Mouse (Mus musculus) ovary, adult 2 months (tissue): Measurements from ENCODE around the gene Rhox4e. TPM values are rescaled to one million over a fixed set of nuclear protein-coding genes. Genes with fewer than 3 reads are reported as not detected.

Experiments used
- polyA plus RNA-seq: library from polyadenylated mRNA; depleted of rRNA; stranded (reverse); fragments of >200 nt; gene quantifications from 2 replicates; pipeline ENCODE4 v1.2.3, GENCODE M21; 2012; rRNA removed

Gene Rhox4e
- polyA plus RNA-seq: not detected in 2 replicates

DNA sequence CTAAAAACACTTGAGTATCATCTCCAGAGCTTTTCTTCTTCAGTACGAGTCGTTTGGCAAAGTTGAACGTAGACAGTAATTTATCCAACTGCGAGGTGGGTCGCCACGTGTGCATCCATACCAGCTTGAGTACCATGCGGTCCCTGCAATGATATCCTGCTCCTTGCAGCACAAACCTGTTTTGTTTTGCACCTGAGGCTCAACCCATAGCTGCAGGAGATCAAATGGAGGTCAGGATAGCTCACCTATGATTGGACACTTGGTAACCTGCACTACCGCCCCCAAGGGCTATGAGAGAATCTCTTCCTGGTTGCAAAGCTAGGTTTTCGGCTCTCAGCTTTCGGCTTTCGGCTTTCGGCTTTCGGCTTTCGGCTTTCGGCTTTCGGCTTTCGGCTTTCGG, at the start of gene Rhox4e:
Rhox4e (plus strand) TSS at position 301 of the 400 bp plus-strand sequence.

DNA sequence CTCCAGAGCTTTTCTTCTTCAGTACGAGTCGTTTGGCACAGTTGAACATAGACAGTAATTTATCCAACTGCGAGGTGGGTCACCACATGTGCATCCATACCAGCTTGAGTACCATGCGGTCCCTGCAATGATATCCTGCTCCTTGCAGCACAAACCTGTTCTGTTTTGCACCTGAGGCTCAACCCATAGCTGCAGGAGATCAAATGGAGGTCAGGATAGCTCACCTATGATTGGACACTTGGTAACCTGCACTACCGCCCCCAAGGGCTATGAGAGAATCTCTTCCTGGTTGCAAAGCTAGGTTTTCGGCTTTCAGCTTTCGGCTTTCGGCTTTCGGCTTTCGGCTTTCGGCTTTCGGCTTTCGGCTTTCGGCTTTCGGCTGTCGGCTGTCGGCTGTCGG, 43.2 kb upstream of the Rhox4e start, which contains the start of gene Rhox4d:
Rhox4d (plus strand) TSS at position 301 of the 400 bp plus-strand sequence.

DNA sequence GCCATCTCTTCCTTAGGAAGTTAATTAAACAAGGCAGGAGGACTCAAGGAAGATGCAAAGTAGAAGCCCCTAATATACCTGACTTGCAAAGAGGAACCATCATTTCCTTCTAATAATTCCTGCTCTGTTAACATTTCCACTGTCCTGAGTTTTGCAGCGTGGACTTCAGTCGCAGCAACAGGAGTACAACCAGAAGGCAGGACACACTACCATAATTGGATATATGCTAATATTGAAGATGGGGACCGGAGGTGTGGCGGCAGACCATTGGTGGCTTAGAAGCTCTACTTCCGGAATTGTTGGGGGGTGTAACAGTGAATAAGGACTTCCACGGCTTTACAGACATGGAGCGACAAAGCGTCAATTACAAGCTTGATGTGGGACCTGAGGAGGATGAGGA, 27.1 kb upstream of the Rhox4e start, which contains the start of gene Rhox2e:
Rhox2e (plus strand) TSS at position 301 of the 400 bp plus-strand sequence.

DNA sequence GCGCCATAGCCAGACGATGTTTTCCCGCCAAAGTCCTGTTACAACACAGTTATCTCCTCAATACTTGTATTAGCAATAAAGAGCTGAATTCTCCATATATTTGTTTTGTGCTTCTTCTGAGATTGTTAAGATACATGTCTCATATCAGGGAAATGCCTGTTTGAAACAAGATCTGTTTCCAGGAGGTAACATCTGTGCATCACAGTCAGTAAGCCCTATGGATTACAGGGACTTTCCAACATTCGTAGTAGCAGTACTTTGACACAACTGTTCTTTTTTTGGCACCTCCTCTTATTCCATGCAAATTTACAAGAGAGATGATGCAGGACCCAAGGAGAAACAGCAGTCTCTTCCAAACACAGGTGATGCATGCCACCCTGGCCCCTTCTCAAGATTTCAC, 15.5 kb upstream of the Rhox4e start, which contains the start of gene Rhox3e:
Rhox3e (plus strand) TSS at position 301 of the 400 bp plus-strand sequence.

DNA sequence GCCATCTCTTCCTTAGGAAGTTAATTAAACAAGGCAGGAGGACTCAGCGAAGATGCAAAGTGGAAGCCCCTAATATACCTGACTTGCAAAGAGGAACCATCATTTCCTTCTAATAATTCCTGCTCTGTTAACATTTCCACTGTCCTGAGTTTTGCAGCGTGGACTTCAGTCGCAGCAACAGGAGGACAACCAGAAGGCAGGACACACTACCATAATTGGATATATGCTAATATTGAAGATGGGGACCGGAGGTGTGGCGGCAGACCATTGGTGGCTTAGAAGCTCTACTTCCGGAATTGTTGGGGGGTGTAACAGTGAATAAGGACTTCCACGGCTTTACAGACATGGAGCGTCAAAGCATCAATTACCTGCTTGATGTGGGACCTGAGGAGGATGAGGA, 13.9 kb downstream of the Rhox4e start, which contains the start of gene Rhox2f:
Rhox2f (plus strand) TSS at position 301 of the 400 bp plus-strand sequence.

GRCm38 (mm10) chrX:37580692-37581091, 23.5 kb downstream of the Rhox4e start, which contains the start of gene Rhox3f:
TSS of gene Rhox3f (plus strand) at chrX:37580992.

GRCm38 (mm10) chrX:37607604-37608003, 50.4 kb downstream of the Rhox4e start, which contains the start of gene Rhox4f:
TSS of gene Rhox4f (minus strand) at chrX:37607704.

Other genes with a start within 250 kb of the Rhox4e start
- not detected in 2 replicates for gene Rhox3a2, start 177.4 kb upstream of the Rhox4e start, polyA plus RNA-seq
- not detected in 2 replicates for gene Rhox4a2, start 166.6 kb upstream of the Rhox4e start, polyA plus RNA-seq
- not detected in 2 replicates for gene Rhox2b, start 145.3 kb upstream of the Rhox4e start, polyA plus RNA-seq
- not detected in 2 replicates for gene Rhox4b, start 124.9 kb upstream of the Rhox4e start, polyA plus RNA-seq
- not detected in 2 replicates for gene Rhox2c, start 103.7 kb upstream of the Rhox4e start, polyA plus RNA-seq
- not detected in 2 replicates for gene Rhox3c, start 98.8 kb upstream of the Rhox4e start, polyA plus RNA-seq
- gene Rhox4c, start 77.1 kb upstream of the Rhox4e start, polyA plus RNA-seq: not detected in 2 replicates
- gene Rhox2d, start 64.0 kb upstream of the Rhox4e start, polyA plus RNA-seq: not detected in 2 replicates
- gene Rhox4d, start 43.1 kb upstream of the Rhox4e start, polyA plus RNA-seq: not detected in 2 replicates
- not detected in 2 replicates for gene Rhox2e, start 27.0 kb upstream of the Rhox4e start, polyA plus RNA-seq
- gene Rhox3e, start 15.4 kb upstream of the Rhox4e start, polyA plus RNA-seq: not detected in 2 replicates
- gene Rhox2f, start 14.0 kb downstream of the Rhox4e start, polyA plus RNA-seq: not detected in 2 replicates
- gene Rhox3f, start 23.6 kb downstream of the Rhox4e start, polyA plus RNA-seq: not detected in 2 replicates
- not detected in 2 replicates for gene Rhox4f, start 50.3 kb downstream of the Rhox4e start, polyA plus RNA-seq
- not detected in 2 replicates for gene Rhox3g, start 71.2 kb downstream of the Rhox4e start, polyA plus RNA-seq
- gene Rhox2g, start 86.1 kb downstream of the Rhox4e start, polyA plus RNA-seq: not detected in 2 replicates
- not detected in 2 replicates for gene Rhox4g, start 93.9 kb downstream of the Rhox4e start, polyA plus RNA-seq
- not detected in 2 replicates for gene Rhox3h, start 111.4 kb downstream of the Rhox4e start, polyA plus RNA-seq
- not detected in 2 replicates for gene Rhox2h, start 115.9 kb downstream of the Rhox4e start, polyA plus RNA-seq
- not detected in 2 replicates for gene Rhox5, start 247.4 kb downstream of the Rhox4e start, polyA plus RNA-seq